In genomic region chr8:79028541-79029395, GRCm38 (mm10) we compare ENCODE assay signal across 8 mouse cellular contexts. TPM values are rescaled to one million over a fixed set of nuclear protein-coding genes. Genes with fewer than 3 reads are reported as not detected.
A peak's percentile ranks its signal among the peaks of the same experiment; 100 is the strongest.
DNase-seq lines count a peak whose midpoint lies in the region; ATAC-seq lines count a peak whose summit lies in the region.

No protein-coding gene starts in this region.

- H3K4me3 ChIP-seq in hindbrain, embryonic 13.5 days = peak overlapping the region; percentile 91
- H3K4me3 ChIP-seq in macrophage (ENCODE audit: inconsistent target) = peak overlapping the region; percentile 52

- H3K27ac ChIP-seq in hindbrain, embryonic 13.5 days = peak overlapping the region; percentile 99
- H3K27ac ChIP-seq in macrophage = no peak overlapping the region

- under 1% methylated on average over 54 of the region's 56 CpGs for WGBS in hindbrain, embryonic 13.5 days
- WGBS in macrophage (ENCODE audit: missing documents) = under 1% methylated on average over 39 of the region's 56 CpGs

- H3K9me3 ChIP-seq in hindbrain, embryonic 13.5 days = no peaks in the 10 kb centered on the region

- no peaks in the 10 kb centered on the region for H3K36me3 ChIP-seq in hindbrain, embryonic 13.5 days
- no peaks in the 10 kb centered on the region for H3K36me3 ChIP-seq in macrophage (ENCODE audit: inconsistent target)

- peaks cover 31% of the 10 kb centered on the region for H3K4me1 ChIP-seq in hindbrain, embryonic 13.5 days (replicated peaks)

- peak; percentile 1; the same call in 1 of the 2 replicates for ATAC-seq in frontal cortex, adult (ENCODE audit: low TSS enrichment)
- ATAC-seq in hindbrain, embryonic 13.5 days (ENCODE audit: low FRiP score) = peak; percentile 19; the same call in 1 of the 2 replicates

- peak overlapping the region; percentile 89 for H3K4me2 ChIP-seq in hindbrain, embryonic 13.5 days

- no peaks in the 10 kb centered on the region for H3K27me3 ChIP-seq in hindbrain, embryonic 13.5 days

- H3K9ac ChIP-seq in hindbrain, embryonic 13.5 days = peak overlapping the region; percentile 98

- DNase-seq in Muller cell, postnatal 12 days (ENCODE audit: inconsistent ontology term) = peak; percentile 58
- peak; percentile 40 for DNase-seq in cerebellum, adult 11 months
- peak; percentile 42 to 59 for DNase-seq in layer of hippocampus, postnatal 36 days
- DNase-seq in right cerebral cortex, postnatal 25 days = peak; percentile 42
- peak; percentile 41 for DNase-seq in yolk sac, embryonic 10.5 days (ENCODE audit: low spot score)

- no peaks in the 10 kb centered on the region for H3K79me2 ChIP-seq in macrophage (ENCODE audit: inconsistent target)

RNA-seq across cellular contexts. Expression of gene Zfp827, which starts 0.5 kb away (rescaled TPM):
- polyA plus RNA-seq in hindbrain, embryonic 13.5 days (2015; fragmentation: Nextera tagmentation; extraction: Ambion mirVana) = 12.5 and 12.7 TPM in 2 replicates
- 10 to 100 TPM; 30.3 to 32.3 TPM for total RNA-seq in layer of hippocampus, postnatal 36 days (2021)
- 1 to 10 TPM in 14 of 26 experiments, under 1 TPM in 10, not detected in 2; 0.13 to 7.4 (median 1.9) TPM for total RNA-seq in macrophage (2018; cell fraction: chromatin; rRNA removed)
- total RNA-seq in macrophage (2018; cell fraction: cytosol; rRNA removed) = under 1 TPM; 0.03 to 0.77 (median 0.33) TPM
- total RNA-seq in macrophage (2018; cell fraction: nucleus; rRNA removed) = 1 to 10 TPM in 13 of 26 experiments, under 1 TPM in 13; 0.11 to 6.1 (median 1.0) TPM
- 0.19 to 0.60 TPM (median 0.20 TPM) in 3 replicates for polyA plus RNA-seq in macrophage (2018)
